Mouse (Mus musculus): ENCODE measurements around the gene Stip1.

DNA sequence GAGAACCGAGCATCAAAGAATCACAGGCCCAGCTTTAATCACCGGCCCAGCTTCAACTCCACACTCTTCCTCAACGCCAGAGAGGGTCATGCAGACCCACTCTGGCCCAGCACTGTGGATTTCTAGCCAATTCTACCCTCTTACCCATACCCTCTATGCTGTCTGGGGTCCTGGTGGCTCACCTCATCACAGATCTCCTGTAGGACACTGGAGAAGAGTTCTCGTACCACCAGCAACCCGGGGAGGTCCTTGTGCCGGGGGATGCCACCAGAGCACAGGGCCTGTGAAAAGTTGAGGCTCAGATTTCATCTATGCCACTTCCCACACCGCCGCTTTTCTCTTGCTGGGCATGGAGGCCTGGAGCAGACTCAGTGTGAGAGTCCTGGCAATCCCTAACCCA lies 45.3 kb downstream of the Stip1 start:
- TF ChIP-seq CTCF (IDR thresholded peaks at IDR 0.05; ENCODE audit: borderline replicate concordance, insufficient read depth, low read depth, low read length): no peak
- no peak for TF ChIP-seq POLR2A (IDR thresholded peaks at IDR 0.05; ENCODE audit: borderline replicate concordance, insufficient read depth, low read length)
